Mouse (Mus musculus) neural tube, embryonic 15.5 days (tissue): ENCODE measurements around the gene Ppp1r10. TPM values are rescaled to one million over a fixed set of nuclear protein-coding genes. Genes with fewer than 3 reads are reported as not detected.

Source experiments
- ATAC-seq: fragments of 200-750 bp; cut with Nextera tagmentation; 2 replicates; pipeline ENCODE4 v1.8.0; 2017; ENCODE audit warnings: mild to moderate bottlenecking, moderate TSS enrichment, moderate library complexity; ENCODE audit not compliant: low FRiP score
- H3K27ac ChIP-seq: fragments of 300-500 bp; sonication (generic); replicated peaks from 2 replicates; pipeline ENCODE4 v1.5.1; 2015; ENCODE audit warnings: mild to moderate bottlenecking, inconsistent platforms
- H3K27me3 ChIP-seq: fragments of 300-500 bp; sonication (generic); replicated peaks from 2 replicates; pipeline ENCODE4 v1.6.1; 2015; ENCODE audit warnings: inconsistent platforms
- H3K36me3 ChIP-seq: fragments of 300-500 bp; sonication (generic); 2 replicates; pipeline ENCODE4 v1.6.1; 2015; ENCODE audit warnings: inconsistent platforms
- H3K4me1 ChIP-seq: fragments of 300-500 bp; sonication (generic); 2 replicates; pipeline ENCODE4 v1.6.1; 2015; ENCODE audit warnings: inconsistent platforms
- H3K4me2 ChIP-seq: fragments of 300-500 bp; sonication (generic); 2 replicates; pipeline ENCODE4 v1.6.1; 2015; ENCODE audit warnings: inconsistent platforms, mild to moderate bottlenecking, moderate library complexity
- H3K4me3 ChIP-seq: fragments of 300-500 bp; sonication (generic); replicated peaks from 2 replicates; pipeline ENCODE4 v1.5.1; 2015; ENCODE audit warnings: mild to moderate bottlenecking, inconsistent platforms
- H3K9ac ChIP-seq: fragments of 300-500 bp; sonication (generic); replicated peaks from 2 replicates; pipeline ENCODE4 v1.6.1; 2015; ENCODE audit warnings: mild to moderate bottlenecking, inconsistent platforms
- H3K9me3 ChIP-seq: fragments of 300-500 bp; sonication (generic); replicated peaks from 2 replicates; pipeline ENCODE4 v1.6.1; 2016; ENCODE audit warnings: inconsistent platforms
- WGBS: fragments of 180-500 bp; shearing (Covaris S2); methylation state at CpG from one replicate; pipeline ENCODE4 v1.1.7; 2015; ENCODE audit warnings: mixed read lengths; 5-methylcytosine and 5-hydroxymethylcytosine counted together
- polyA plus RNA-seq: library from polyadenylated mRNA; unstranded; fragments of >200 nt; fragmentation: Nextera tagmentation; extraction: Ambion mirVana; gene quantifications from 2 replicates; pipeline ENCODE4 v1.2.1, GENCODE M21; 2015

Gene Ppp1r10
- polyA plus RNA-seq, 1 experiment from 2014 or later: 36.7 TPM

DNA sequence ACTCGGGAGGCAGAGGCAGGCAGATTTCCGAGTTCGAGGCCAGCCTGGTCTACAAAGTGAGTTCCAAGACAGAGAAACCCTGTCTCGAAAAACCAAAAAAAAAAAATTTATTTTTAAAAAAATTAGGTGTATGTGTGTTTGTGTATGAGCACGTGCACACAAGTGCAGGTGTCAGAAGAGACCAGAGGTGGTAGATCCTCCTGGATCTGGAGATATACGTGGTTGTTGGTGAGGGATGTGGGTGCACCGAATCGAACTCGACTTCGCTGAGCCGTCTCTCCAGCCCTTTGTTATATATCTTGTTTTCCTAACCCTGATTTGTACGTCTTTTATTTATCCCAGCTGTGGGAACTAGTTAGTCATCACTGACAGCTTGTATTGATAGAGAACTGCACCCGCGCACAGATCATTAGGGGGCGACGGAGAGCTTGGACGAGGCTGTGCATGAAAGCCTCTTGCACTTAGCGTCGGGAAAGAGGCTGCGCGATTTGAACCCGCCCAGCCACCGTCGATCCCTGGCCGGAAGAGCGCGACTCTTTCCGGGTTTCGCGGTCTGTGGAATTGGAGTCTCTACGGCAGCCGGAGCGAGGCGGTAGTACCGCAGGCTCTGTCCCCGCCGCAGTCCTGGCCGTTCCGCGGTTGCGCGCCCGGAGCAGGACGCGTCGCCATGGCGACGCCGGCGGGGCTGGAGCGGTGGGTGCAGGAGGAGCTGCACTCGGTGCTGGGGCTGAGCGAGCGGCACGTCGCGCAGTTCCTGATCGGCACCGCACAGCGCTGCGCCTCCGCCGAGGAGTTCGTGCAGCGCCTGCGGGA is 36.8 kb upstream of the Ppp1r10 start, which contains the start of gene Dhx16:
Gene Dhx16 (plus strand): TSS at position 575 of the 813 bp plus-strand sequence.
- H3K4me3 ChIP-seq: peak within 1 kb of the TSS; percentile 95
- no peaks in the 10 kb centered on the region for H3K9me3 ChIP-seq
- H3K4me1 ChIP-seq: peaks cover 19% of the 10 kb centered on the region
- WGBS: 6% methylated on average over 66 of the region's 66 CpGs
- peak within 1 kb of the TSS; percentile 80 for H3K4me2 ChIP-seq
- ATAC-seq: peak; percentile 91
- H3K27ac ChIP-seq: peak within 1 kb of the TSS; percentile 79
- no peaks in the 10 kb centered on the region for H3K27me3 ChIP-seq
- peaks cover 52% of the 10 kb centered on the region for H3K36me3 ChIP-seq
- peak within 1 kb of the TSS; percentile 89 for H3K9ac ChIP-seq

GRCm38 (mm10) chr17:35882924-35883323 is 33.3 kb upstream of the Ppp1r10 start:
- H3K9ac ChIP-seq: no peak overlapping the region
- peaks cover 15% of the 10 kb centered on the region for H3K4me1 ChIP-seq
- H3K4me2 ChIP-seq: no peak overlapping the region
- ATAC-seq: no peak
- no peak overlapping the region for H3K4me3 ChIP-seq
- no peaks in the 10 kb centered on the region for H3K9me3 ChIP-seq
- H3K36me3 ChIP-seq: peaks cover 62% of the 10 kb centered on the region
- 94% methylated on average over 17 of the region's 17 CpGs for WGBS
- H3K27me3 ChIP-seq: no peaks in the 10 kb centered on the region
- H3K27ac ChIP-seq: no peak overlapping the region

- 95% methylated on average over 14 of the region's 14 CpGs for WGBS
- no peaks in the 10 kb centered on the region for H3K27me3 ChIP-seq
- peaks cover 71% of the 10 kb centered on the region for H3K36me3 ChIP-seq
These were observed 32.5 kb upstream of the Ppp1r10 start for GRCm38 (mm10) chr17:35883777-35884176.

DNA sequence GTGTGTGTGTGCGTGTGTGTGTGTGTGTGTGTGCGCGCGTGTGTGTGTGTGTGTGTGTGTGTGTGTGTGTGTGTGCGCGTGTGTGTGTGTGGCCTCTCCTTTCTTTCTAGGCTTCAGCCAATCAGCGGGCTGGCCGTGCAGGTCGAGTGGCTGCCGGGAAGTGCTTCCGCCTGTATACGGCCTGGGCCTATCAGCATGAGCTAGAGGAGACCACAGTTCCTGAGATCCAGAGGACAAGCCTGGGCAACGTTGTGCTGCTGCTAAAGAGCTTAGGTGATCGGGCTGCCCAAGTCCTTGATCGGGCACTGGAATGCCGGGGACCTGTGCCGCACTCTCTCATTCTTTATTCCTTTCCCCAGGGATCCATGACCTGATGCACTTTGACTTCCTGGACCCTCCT is 28.5 kb upstream of the Ppp1r10 start:
- no peak for ATAC-seq
- Histone ChIP-seq H3K27ac (no peak overlapping the region), H3K36me3 (peaks cover 93% of the 10 kb centered on the region), H3K27me3 (no peaks in the 10 kb centered on the region), H3K4me2 (no peak overlapping the region), H3K9me3 (no peaks in the 10 kb centered on the region), H3K4me1 (no peaks in the 10 kb centered on the region), H3K9ac (no peak overlapping the region), H3K4me3 (no peak overlapping the region)
- 93% methylated on average over 11 of the region's 17 CpGs for WGBS

More at GRCm38 (mm10) chr17:35883777-35884176, 32.5 kb upstream of the Ppp1r10 start:
- no peak for ATAC-seq
- Histone ChIP-seq H3K9ac (no peak overlapping the region), H3K9me3 (no peaks in the 10 kb centered on the region), H3K4me3 (no peak overlapping the region), H3K4me1 (peaks cover 15% of the 10 kb centered on the region), H3K4me2 (no peak overlapping the region), H3K27ac (no peak overlapping the region)

DNA sequence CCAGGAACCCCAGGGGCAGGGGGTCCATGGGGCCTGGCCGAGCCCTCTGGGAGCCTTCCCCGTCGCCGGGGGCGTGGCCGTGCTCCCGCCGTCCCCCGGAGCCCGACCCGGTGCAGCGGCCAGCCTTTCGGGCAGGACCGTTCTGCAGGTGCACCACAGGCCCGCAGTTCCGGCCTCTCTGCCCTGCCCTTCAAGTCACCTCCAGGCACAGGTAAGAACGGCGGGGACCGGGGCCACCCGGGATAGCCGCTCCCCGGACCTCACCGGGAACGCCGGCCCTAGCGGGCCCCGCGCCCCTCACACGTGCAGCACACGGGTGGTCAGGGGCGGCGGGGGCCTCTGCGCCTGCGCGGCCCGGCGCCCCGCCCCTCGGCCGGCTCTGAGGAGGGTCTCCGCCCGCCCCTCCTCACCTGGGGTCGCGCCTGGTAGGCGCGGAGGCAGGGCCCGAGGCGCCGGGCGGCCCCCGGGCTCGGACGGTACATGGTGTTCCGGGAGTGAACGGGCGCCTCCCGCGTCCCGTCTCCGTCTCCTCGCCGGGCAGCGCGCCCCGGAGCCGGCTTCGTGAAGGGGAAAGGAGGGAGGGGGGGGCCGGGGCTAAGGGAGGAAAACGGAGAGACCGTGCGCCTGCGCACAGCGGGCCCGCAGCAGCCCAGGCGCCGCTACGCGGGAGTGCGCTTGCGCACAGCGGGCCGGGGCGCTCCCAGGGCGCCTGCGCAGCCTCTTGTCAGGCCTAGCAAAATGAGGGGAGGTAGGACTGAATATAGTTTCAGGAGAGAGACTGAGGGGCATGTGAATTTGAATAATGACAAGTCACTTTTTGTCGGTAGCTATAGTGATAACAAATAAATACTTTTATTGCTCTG is 19.2 kb upstream of the Ppp1r10 start, which contains the start of gene 2310061I04Rik:
Gene 2310061I04Rik (minus strand): TSS at position 651 of the 863 bp plus-strand sequence.
- Histone ChIP-seq H3K9ac (peak within 1 kb of the TSS; percentile 90), H3K4me2 (peak within 1 kb of the TSS; percentile 100), H3K27ac (peak within 1 kb of the TSS; percentile 99), H3K27me3 (no peaks in the 10 kb centered on the region), H3K36me3 (peaks cover 66% of the 10 kb centered on the region), H3K9me3 (no peaks in the 10 kb centered on the region), H3K4me1 (peaks cover 29% of the 10 kb centered on the region), H3K4me3 (peak within 1 kb of the TSS; percentile 87)
- peak; percentile 95 for ATAC-seq
- WGBS: 1% methylated on average over 75 of the region's 86 CpGs

DNA sequence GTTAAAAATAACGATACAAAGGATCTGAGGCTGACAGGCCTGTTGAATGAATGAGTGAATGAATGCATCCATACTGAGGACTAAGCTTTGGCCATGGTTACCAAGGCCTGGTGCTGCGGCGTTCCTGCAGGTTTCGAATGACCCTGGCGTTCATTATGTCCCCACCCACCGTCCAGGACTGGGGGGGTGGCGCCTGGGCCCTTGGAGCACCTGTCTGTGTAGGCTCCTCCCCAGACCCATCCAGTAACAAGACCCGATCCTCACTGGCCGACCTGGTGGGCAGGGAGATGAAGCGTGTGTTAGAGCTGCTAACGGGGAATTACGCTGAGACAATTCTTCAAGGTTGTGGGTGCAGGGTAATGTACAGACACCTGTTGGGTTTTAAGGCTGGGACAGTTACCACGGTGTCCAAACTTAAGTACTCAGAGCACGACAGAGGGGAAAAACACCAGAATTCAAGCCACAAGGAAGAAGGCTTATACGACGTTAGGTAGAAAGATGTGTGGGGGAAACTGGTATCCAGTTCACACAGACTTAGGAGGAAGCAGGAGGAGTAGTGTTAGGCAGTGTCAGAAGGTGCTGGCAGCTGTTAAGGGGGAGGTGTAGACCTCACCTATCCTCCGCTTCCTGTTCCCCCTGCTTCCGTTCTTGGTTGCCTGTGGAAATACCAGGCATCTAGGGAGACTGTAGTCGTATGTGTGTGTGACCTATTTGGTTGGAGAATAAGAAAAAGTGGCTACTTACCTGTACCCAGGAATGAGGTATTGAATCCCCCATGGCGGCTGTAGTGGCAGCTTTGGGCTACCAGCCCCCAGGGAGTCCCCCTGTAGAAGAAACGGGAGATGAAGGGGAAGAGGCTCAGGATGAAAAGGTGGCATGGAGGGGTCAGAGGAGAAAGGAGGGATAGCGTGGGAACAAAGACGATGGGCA is 18.3 kb upstream of the Ppp1r10 start:
- H3K36me3 ChIP-seq: peaks cover 66% of the 10 kb centered on the region

DNA sequence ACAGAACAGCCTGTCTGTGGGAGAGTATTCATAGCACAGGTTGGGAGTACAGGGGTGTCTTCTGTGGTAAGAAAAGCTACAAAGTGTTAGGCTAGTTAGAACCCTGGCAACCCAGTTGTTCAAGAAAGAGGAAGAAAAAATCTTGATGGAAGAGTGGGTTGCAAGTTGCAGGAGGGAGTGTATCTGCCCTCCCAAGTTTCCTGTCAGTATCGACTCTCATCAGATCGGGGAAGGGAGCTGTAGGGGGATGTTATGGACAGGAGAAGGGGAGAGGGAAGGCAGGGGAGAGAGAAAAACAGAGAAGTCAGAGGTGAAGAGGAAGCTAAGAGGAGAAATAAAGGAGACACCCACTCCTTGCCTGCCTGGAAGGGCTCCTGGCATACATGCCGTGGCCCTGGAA is 15.6 kb upstream of the Ppp1r10 start:
- peaks cover 65% of the 10 kb centered on the region for H3K36me3 ChIP-seq
- H3K4me3 ChIP-seq: no peak overlapping the region
- H3K27ac ChIP-seq: no peak overlapping the region
- H3K9me3 ChIP-seq: no peaks in the 10 kb centered on the region
- H3K4me2 ChIP-seq: no peak overlapping the region
- no peak for ATAC-seq
- WGBS: 90% methylated on average over 3 of the region's 3 CpGs
- H3K4me1 ChIP-seq: peaks cover 22% of the 10 kb centered on the region
- H3K9ac ChIP-seq: no peak overlapping the region
- no peaks in the 10 kb centered on the region for H3K27me3 ChIP-seq

More for the DNA sequence above, 18.3 kb upstream of the Ppp1r10 start:
- ATAC-seq: peak; percentile 55
- 41% methylated on average over 23 of the region's 23 CpGs for WGBS
- H3K4me1 ChIP-seq: peaks cover 29% of the 10 kb centered on the region
- H3K27me3 ChIP-seq: no peaks in the 10 kb centered on the region
- no peaks in the 10 kb centered on the region for H3K9me3 ChIP-seq
- H3K27ac ChIP-seq: peak overlapping the region; percentile 99
- H3K4me2 ChIP-seq: peak overlapping the region; percentile 100
- peak overlapping the region; percentile 87 for H3K4me3 ChIP-seq
- H3K9ac ChIP-seq: peak overlapping the region; percentile 36

- peaks cover 21% of the 10 kb centered on the region for H3K4me1 ChIP-seq
These were observed 12.8 kb upstream of the Ppp1r10 start for GRCm38 (mm10) chr17:35903343-35903991.

DNA sequence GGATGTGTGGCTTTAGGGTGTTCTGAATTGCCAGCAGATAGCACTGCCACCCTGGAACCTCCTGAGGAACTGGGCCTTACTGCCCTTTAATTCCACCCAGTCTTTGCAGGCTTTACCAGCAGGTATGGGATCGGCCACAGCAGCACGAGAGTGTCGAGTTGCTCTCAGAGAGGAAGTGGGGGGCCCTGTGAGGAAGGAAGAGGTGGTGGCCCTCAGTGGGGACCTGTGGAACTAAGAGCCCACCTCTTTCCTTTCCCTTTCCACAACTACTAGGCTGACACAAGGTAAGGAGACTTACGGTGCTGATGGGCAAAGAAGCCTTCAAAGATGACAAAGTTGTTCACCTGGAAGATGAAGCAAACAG is 12.3 kb upstream of the Ppp1r10 start:
- no peak overlapping the region for H3K4me2 ChIP-seq
- no peaks in the 10 kb centered on the region for H3K9me3 ChIP-seq
- H3K4me1 ChIP-seq: peaks cover 26% of the 10 kb centered on the region
- no peak overlapping the region for H3K4me3 ChIP-seq
- H3K9ac ChIP-seq: no peak overlapping the region
- no peaks in the 10 kb centered on the region for H3K27me3 ChIP-seq
- no peak for ATAC-seq
- H3K36me3 ChIP-seq: peaks cover 77% of the 10 kb centered on the region
- WGBS: 87% methylated on average over 4 of the region's 4 CpGs
- no peak overlapping the region for H3K27ac ChIP-seq

More at GRCm38 (mm10) chr17:35903343-35903991, 12.8 kb upstream of the Ppp1r10 start:
- Histone ChIP-seq H3K36me3 (peaks cover 79% of the 10 kb centered on the region), H3K4me2 (no peak overlapping the region), H3K4me3 (no peak overlapping the region), H3K9ac (no peak overlapping the region), H3K9me3 (no peaks in the 10 kb centered on the region), H3K27me3 (no peaks in the 10 kb centered on the region), H3K27ac (no peak overlapping the region)
- WGBS: 91% methylated on average over 9 of the region's 9 CpGs
- no peak for ATAC-seq

DNA sequence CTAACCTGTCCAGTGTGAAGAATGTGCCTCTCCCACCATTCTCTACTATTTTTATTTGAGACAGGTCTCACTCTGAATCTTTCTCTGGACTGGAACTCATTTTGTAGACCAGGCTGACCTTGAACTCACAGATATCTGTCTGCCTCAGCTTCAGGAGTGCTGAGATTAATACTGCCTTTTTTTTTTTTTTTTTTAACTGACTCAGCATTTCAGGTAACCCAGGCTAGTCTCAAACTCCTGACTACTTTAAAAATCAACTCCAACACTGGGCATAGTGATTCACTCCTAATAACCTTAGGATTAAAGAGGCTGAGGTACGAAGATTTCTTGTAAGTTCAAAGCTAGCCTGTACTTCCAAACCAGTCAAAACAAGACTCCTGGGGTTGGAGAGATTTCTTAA is 10.6 kb upstream of the Ppp1r10 start:
- Histone ChIP-seq H3K4me1 (peaks cover 35% of the 10 kb centered on the region), H3K9ac (no peak overlapping the region), H3K9me3 (no peaks in the 10 kb centered on the region), H3K4me2 (no peak overlapping the region), H3K27me3 (no peaks in the 10 kb centered on the region), H3K36me3 (peaks cover 61% of the 10 kb centered on the region), H3K4me3 (no peak overlapping the region), H3K27ac (no peak overlapping the region)
- WGBS: 98% methylated on average over 1 of the region's 1 CpGs
- ATAC-seq: no peak
